Mouse (Mus musculus): Measurements from ENCODE around the gene Olfr837. TPM values are rescaled to one million over a fixed set of nuclear protein-coding genes. Genes with fewer than 3 reads are reported as not detected.
"Not testable (repeated sequence)": the region's sequence is repeated elsewhere in the genome, so short reads cannot be mapped to it uniquely, and the experiment has no call there.

The Olfr837 gene
- polyA plus RNA-seq (2016; fragmentation: Nextera tagmentation; extraction: Ambion mirVana), result not detected in 2 replicates

GRCm38 (mm10) chr9:19136017-19136416 lies at the start of gene Olfr837:
Olfr837 (plus strand) TSS chr9:19136317.
- WGBS, result 89% methylated on average over 1 of the region's 1 CpGs
- Histone ChIP-seq H3K27ac (replicated peaks) (no peak within 1 kb of the TSS), H3K4me1 (no peaks in the 10 kb centered on the region), H3K4me3 (no peak within 1 kb of the TSS), H3K9ac (replicated peaks) (no peak within 1 kb of the TSS), H3K9me3 (peaks cover 10% of the 10 kb centered on the region; the same call in 1 of the 2 replicates), H3K36me3 (no peaks in the 10 kb centered on the region), H3K27me3 (no peaks in the 10 kb centered on the region), H3K4me2 (replicated peaks) (no peak within 1 kb of the TSS)
- ATAC-seq (ENCODE audit: low FRiP score, low read depth), result no peak

DNA sequence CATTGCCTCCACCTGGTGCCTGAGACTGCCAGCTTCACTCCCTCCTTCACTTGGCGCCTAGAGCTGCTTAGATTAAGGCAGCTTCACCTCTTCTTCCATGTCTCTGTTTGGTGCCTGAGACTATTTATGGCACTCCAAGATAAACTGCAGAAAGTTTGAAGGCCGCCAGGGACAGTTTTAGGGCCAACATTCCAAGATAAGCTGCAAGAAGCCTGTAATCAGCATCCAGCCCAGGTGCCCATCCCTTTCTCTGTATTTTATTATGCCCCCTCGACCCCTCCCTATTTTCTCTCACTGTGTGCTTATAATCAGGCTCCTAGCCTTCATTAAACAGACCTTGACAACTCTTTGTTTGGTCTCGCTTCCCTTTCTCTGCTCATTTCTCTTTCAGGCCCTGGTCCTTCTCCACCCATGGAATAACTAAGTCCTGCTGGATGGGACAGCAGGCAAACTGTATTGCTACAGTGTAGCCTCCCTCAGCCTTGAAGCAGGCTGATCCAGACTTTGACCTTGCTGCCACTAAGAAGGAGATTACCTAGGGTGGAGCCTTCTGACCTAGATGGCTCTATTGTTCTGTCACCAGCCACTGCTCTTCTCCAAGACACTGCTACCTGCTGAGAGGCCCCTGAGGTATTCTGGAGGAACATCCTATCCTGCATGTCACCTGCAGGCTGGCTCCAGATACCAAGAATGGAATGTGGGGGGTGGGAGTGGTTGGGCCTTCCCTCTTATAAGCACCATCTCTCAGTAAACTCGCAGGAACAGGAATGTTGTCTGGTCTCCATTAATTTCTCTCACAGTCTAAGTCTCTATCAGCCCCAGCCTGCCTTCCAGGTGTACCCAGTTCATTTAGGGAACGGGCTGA lies 43.0 kb upstream of the Olfr837 start:
- not testable (repeated sequence) for H3K27ac ChIP-seq (replicated peaks); ATAC-seq (ENCODE audit: low FRiP score, low read depth); H3K4me3 ChIP-seq; H3K27me3 ChIP-seq; H3K4me1 ChIP-seq; H3K36me3 ChIP-seq; H3K4me2 ChIP-seq (replicated peaks); H3K9ac ChIP-seq (replicated peaks)
- 68% methylated on average over 6 of the region's 6 CpGs for WGBS
- 0 out of 2 replicates have a peak, but pooled peaks cover 17% of the 10 kb centered on the region for H3K9me3 ChIP-seq

- whole genome bisulfite sequencing, result 92% methylated on average over 4 of the region's 4 CpGs
- no peak overlapping the region for H3K9ac ChIP-seq (replicated peaks)
- H3K9me3 ChIP-seq, result 0 out of 2 replicates have a peak, but pooled peaks cover 17% of the 10 kb centered on the region
- H3K27me3 ChIP-seq, result no peaks in the 10 kb centered on the region
- H3K27ac ChIP-seq (replicated peaks), result no peak overlapping the region
- no peak for ATAC-seq (ENCODE audit: low FRiP score, low read depth)
- H3K4me1 ChIP-seq, result no peaks in the 10 kb centered on the region
- H3K4me2 ChIP-seq (replicated peaks), result no peak overlapping the region
- H3K4me3 ChIP-seq, result no peak overlapping the region
- H3K36me3 ChIP-seq, result no peaks in the 10 kb centered on the region
Observed at GRCm38 (mm10) chr9:19097286-19097685, 38.8 kb upstream of the Olfr837 start.

DNA sequence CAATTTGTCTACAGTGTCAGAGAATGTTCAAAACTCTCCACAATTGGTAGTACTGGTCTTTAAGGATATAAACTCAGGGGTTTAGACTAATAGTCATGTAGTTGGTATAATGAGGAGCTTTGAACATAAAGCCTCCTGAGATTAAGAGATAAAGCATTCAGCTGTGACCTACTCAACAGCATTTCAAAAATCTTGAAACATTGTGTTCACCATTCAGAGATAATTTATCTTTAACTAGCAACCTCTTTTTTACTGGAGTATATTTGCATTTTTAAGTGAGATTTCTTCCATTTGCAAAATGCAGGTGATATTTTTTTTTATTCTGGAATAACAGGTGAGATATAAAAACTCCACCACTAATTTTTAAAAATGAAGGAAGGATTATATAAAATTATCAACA lies 16.0 kb upstream of the Olfr837 start, which contains the start of gene Olfr836:
Gene Olfr836, plus strand, starts transcription at position 301 of the 400 bp plus-strand sequence.
- no peak for ATAC-seq (ENCODE audit: low FRiP score, low read depth)
- no peaks in the 10 kb centered on the region for H3K36me3 ChIP-seq
- no peak within 1 kb of the TSS for H3K27ac ChIP-seq (replicated peaks)
- H3K27me3 ChIP-seq, result no peaks in the 10 kb centered on the region
- H3K4me2 ChIP-seq (replicated peaks), result no peak within 1 kb of the TSS
- H3K9ac ChIP-seq (replicated peaks), result no peak within 1 kb of the TSS
- no peaks in the 10 kb centered on the region for H3K4me1 ChIP-seq
- H3K9me3 ChIP-seq, result no peaks in the 10 kb centered on the region
- H3K4me3 ChIP-seq, result no peak within 1 kb of the TSS

GRCm38 (mm10) chr9:19177212-19177611 lies 41.1 kb downstream of the Olfr837 start, which contains the start of gene Olfr839-ps1:
Olfr839-ps1 (minus strand) TSS chr9:19177312.
- Histone ChIP-seq H3K4me3 (no peak within 1 kb of the TSS), H3K27me3 (no peaks in the 10 kb centered on the region), H3K27ac (replicated peaks) (no peak within 1 kb of the TSS), H3K4me2 (replicated peaks) (no peak within 1 kb of the TSS), H3K36me3 (no peaks in the 10 kb centered on the region), H3K9me3 (peaks cover 12% of the 10 kb centered on the region; the same call in 1 of the 2 replicates), H3K9ac (replicated peaks) (no peak within 1 kb of the TSS), H3K4me1 (no peaks in the 10 kb centered on the region)
- WGBS, result 86% methylated on average over 1 of the region's 1 CpGs
- no peak for ATAC-seq (ENCODE audit: low FRiP score, low read depth)

Other genes starting within 250 kb of the Olfr837 start
- not detected in 2 replicates for gene Olfr832, start 199.2 kb upstream of the Olfr837 start, polyA plus RNA-seq (2016; fragmentation: Nextera tagmentation; extraction: Ambion mirVana)
- not detected in 2 replicates for gene Olfr834, start 148.3 kb upstream of the Olfr837 start, polyA plus RNA-seq (2016; fragmentation: Nextera tagmentation; extraction: Ambion mirVana)
- not detected in 2 replicates for gene Olfr835, start 103.6 kb upstream of the Olfr837 start, polyA plus RNA-seq (2016; fragmentation: Nextera tagmentation; extraction: Ambion mirVana)
- not detected in 2 replicates for gene Olfr836, start 15.9 kb upstream of the Olfr837 start, polyA plus RNA-seq (2016; fragmentation: Nextera tagmentation; extraction: Ambion mirVana)
- not detected in 2 replicates for gene Olfr839-ps1, start 41.0 kb downstream of the Olfr837 start, polyA plus RNA-seq (2016; fragmentation: Nextera tagmentation; extraction: Ambion mirVana)
- gene Olfr843, start 115.7 kb downstream of the Olfr837 start, polyA plus RNA-seq (2016; fragmentation: Nextera tagmentation; extraction: Ambion mirVana), result not detected in 2 replicates
- not detected in 2 replicates for gene Olfr844, start 180.0 kb downstream of the Olfr837 start, polyA plus RNA-seq (2016; fragmentation: Nextera tagmentation; extraction: Ambion mirVana)
- gene Olfr845, start 200.1 kb downstream of the Olfr837 start, polyA plus RNA-seq (2016; fragmentation: Nextera tagmentation; extraction: Ambion mirVana), result not detected in 2 replicates
- gene Olfr846, start 227.7 kb downstream of the Olfr837 start, polyA plus RNA-seq (2016; fragmentation: Nextera tagmentation; extraction: Ambion mirVana), result not detected in 2 replicates
- gene Olfr847, start 242.4 kb downstream of the Olfr837 start, polyA plus RNA-seq (2016; fragmentation: Nextera tagmentation; extraction: Ambion mirVana), result not detected in 2 replicates